Mouse (Mus musculus) cerebellum, postnatal 14 days (tissue): ENCODE measurements around the gene Pik3c2g.
A peak's percentile ranks its signal among the peaks of the same experiment; 100 is the strongest.

Experiments
- DNase-seq, 2 experiments: peaks; one replicate each; pipeline ENCODE4 v3.0.0; 2021; ENCODE audit warnings: mixed read lengths in 2 of 2

Gene Pik3c2g

DNA sequence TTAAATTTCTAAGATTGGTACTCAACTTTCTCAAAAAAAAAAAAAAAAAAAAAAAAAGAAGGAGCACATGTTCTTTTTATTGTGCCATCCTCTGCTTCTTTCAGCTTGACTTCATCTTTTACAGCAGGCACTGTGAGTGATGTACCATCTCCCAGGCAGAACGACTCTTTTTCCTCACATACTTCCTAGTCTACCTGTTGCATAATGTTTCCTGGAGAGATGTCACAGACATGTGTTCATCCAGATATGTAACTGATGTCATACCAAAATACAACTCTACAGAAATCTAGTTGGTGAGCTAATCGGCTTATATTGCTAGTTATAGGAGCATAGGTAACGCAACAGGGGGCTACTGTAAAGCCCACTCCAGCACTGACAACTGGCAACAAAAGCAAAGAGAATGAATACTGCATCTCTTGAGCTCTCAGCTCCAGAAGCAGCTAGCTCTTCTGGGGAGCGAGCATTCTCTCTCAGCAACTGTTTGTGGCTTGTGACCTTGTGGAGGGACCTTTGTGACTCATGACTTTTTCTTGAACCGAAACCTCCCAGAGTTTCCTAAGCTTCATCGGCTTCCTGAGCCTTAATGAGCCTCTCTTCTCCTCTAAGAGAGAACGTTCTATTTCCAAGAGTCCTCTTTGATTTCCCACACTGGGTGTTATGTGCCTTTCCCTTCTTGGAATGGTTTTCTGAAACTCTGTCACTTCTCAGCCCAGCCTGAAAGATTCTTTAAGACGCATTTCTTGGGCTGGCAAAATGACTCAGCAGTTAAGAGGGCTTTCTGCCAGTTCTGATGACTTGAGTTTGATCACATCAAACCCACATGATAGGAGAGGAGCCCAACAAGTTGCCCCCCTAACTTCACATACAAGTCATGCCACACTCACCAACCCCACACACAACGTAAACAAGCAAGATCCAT lies 148.9 kb downstream of the Pik3c2g start:
- no peak for DNase-seq

DNA sequence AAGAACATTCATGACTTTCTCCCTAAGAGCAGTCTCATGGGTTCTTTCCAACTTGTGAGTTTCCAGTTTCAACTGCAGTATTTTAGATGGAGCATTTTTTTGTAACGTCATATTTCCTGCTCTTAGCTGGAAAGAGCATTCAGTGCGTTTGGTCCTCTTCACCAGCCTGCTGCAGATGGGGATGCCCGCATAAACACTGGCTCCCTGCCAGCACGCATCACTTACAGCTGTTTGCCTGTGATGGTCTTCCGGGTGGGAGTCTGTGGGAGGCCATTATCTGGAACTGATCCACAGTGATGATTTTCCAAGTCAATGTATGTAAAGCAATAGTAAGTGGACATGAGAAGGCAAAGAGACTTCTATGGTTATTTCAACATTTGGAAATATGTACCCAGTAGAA lies 151.3 kb downstream of the Pik3c2g start:
- DNase-seq = peak in 1 of 2 experiments; percentile 11

DNA sequence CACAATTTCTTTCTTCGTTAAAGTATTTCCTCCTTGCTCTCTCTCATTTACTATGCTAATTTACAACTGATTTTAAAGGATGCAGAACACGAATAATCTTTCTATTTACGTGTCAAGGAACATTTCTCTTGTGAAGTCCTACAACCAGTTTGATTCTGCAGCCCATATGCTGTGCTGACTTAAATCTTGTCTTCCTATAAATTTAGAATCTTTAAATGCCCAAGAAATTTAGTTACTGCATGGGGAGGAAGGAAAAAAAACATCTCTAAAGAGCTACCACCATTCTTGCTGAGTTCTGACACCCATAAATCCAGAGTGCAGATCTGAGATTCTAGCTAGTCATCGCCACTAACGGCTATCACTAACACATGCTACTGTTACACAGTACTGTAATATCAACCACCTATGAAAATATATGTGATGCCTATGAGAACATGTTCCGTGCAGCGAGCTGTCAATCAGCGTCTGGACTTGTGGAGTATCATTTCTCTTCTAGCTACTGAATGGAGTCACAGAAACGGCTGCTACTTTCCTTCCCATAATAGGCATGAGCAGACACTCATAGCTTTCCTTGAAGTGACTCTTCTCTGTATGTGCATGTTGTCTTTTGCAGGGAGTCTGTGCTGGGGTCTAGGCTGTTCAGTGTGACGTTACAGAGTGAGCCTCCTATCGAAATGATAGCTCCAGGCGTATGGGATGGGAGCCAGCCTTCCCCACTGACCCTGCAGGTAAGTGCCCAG lies 155.8 kb downstream of the Pik3c2g start:
- DNase-seq = no peak

DNA sequence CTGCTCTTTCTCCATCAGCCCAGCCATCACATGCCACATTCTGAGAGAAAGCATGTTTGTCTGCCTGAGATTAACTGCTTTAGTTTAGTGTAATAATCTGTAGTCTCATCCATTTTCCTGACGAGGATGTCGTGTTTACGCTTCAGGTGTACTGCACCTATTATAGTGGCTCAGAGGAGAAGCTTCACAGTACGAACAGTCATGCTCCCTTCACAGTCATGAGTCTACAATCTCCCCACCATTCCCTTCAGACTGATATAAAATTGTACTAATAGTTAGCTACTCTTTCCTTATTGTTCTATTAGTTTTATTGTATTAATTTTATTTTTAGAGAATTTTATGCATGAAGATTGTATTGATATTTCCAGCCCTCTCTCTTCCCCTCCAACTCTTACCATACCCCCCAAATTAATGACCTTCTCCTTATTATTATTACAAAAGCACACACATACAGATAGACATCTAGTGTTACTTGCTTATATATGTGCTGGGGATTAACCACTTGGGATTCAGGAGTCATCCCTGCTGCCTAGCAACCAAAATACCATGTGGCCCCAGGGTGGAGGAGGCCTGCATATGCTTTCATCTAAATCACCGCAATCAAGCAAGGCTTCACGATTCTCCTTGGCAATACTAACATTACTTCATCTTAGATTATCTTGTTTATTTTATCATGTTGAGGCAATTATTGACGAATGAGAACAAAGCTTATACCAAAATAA lies 159.9 kb downstream of the Pik3c2g start:
- DNase-seq = no peak

DNA sequence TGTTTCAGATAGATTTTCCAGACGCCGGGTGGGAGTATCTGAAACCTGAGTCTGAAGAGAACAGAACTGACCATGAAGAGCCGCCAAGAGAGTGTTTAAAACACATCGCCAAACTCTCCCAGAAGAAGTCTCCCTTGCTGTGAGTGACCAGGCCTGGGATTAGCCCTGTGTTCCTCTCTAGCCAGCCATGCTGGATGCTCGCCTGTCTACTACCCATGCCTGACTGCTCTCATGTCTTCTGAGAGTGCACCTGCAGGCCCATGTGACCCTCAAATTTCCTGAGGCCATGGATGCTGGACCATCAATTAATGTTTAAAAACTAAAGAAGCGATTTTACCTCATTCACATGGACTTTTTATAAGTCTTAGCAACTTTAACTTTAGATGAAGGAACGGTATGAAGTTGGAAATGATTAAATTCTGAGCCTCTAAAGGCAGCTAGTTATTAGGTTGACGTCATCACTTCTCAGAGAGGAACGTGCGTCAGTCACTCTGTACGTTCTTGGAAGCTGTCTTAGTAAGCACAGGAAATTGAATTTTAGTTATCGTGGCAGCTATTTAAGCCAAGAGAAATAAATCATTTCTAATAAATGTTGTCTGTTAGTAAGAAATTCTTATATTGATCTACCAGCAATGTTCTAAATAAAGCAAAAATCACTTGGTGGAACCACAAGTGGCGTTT lies 161.2 kb downstream of the Pik3c2g start:
- DNase-seq = no peak

DNA sequence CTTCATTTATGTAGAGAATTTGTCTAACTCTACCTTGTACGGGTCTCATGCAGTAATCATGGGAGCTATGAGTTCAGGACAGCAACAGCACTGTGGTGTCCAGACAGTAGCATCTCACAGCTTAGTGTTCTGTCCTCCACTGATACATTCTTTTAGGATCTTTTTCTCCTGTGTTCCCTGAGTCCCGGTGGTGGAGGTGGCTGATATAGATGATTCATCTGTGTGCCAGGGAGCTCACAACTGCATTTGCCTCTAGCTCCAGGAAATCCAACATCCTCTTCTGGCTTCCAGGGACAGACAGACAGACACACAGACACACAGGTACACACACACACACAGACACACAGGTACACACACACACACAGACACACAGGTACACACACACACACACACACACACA lies 163.6 kb downstream of the Pik3c2g start:
- DNase-seq = no peak

DNA sequence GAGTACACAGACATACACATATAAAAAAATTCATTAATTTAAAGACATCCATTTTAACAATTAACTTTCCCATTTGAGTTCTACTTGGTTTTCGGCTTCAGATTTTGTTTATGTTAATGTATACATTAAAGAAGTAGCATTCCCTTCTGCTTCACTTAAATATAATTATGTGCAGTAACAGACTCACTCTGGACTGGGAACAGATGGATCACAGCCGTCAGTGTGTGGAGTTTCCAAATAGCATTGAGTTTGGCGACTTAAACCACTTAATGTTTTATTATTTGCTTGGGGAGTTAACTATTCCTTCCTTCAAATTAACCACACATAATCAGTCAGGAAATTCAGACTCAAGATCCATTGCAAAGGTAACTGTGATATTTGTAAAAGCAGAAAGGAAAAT lies 164.0 kb downstream of the Pik3c2g start:
- DNase-seq = no peak

DNA sequence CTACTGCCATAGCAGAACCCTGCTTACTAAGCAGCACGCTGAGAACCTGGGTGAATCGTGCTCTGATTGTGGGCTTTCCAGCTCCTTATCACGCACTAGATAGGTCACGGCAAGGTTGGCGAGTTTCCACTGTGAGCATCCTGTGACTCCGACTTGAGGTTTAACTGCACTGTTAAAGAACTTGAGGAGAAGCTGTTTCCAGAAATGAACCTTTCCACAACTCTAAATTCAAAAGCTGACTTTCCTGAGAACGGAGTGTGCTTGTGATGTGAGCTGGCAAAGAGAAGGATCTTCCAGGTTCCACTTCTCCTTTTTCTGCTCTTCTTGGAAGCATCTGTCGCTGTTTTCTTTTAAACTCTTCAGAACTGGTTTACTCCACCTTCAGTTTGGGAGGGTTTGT lies 170.9 kb downstream of the Pik3c2g start:
- no peak for DNase-seq

DNA sequence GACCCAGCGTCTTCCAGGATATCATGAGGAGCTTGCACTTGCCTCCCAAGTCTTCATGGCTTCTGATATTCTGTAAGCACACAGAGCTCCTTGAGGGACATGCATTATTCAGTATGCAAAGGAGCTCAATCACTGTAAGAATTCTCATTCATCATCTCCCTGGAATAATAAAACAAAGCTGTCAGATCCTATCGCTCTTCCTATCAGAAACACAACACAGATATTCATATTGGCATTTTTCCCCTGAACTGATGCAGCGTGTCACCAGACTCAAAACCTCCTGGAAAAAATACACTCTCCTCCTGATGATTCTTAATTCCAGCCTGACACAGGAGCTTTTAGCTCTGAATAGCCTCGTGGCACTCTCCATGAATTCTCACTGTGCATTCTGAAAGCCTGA lies 174.0 kb downstream of the Pik3c2g start:
- no peak for DNase-seq

DNA sequence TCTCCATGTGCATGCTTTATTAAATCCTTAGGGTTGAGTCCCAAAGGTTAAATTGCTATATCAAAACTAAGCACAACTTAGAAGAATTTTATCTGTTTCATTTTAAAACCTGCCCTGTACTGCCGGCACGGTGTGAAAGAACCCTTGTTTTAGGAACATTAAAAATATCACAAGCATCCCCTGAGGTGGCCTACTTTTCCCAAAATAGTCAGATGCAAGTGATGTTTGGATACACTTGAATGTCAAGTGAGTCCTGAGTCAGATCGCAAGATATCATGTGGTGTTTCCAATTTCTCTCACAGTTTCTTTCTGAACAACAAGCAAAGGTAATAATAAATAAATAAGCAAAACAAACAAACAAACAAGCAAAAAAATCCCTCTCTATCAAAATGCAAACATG lies 177.4 kb downstream of the Pik3c2g start:
- DNase-seq = no peak

DNA sequence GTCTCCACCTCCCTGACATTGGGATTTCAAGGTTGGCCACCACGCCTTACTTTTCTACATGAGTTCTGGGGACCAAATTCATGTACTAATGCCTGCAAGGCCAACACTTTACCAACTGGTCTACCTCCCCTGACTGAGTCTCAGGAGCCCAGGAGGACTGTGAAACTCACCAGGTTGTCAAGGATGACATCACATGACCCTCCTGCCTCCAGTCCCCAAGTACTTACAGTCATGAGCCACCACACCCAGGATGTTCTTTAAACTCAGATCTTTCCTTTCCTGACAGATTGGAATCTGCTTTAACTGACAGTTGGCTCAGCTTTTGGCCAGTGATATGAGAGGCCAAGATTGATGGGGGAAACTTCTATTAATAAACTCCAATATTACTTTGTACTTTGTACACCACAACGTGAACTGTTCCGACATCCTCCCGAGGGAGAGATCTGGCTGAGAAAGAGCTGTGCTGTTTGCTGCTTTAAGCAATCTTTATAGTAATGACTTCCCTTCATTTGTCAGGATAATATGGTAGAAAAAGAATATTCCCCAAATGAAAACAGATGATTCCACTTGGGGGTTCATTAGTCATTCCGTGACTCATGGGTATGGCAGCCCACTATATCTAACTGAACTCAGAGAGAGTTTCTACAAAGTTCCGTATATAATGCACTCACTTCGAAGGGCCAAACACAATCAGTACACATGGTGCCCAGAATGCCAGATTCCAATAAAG lies 182.9 kb downstream of the Pik3c2g start:
- no peak for DNase-seq

DNA sequence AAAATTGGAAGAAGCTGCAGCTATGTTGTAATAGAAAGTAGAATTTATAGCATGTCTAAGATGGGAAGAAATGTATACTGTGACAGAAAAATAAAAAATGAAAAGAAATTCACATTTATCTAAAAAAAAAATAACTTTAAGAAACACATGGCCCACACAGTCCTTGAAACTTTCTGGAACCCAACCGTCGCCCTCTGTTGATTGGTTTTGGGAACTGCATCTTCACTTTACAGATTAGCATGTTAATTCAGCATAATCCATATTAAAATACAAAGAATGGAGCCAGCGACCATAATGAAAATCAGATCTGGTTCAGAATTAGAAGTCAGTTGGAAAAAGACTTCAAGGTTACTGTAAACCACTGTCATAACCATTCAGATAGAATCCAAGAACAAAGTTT lies 183.5 kb downstream of the Pik3c2g start:
- DNase-seq = peak in 1 of 2 experiments; percentile 2

DNA sequence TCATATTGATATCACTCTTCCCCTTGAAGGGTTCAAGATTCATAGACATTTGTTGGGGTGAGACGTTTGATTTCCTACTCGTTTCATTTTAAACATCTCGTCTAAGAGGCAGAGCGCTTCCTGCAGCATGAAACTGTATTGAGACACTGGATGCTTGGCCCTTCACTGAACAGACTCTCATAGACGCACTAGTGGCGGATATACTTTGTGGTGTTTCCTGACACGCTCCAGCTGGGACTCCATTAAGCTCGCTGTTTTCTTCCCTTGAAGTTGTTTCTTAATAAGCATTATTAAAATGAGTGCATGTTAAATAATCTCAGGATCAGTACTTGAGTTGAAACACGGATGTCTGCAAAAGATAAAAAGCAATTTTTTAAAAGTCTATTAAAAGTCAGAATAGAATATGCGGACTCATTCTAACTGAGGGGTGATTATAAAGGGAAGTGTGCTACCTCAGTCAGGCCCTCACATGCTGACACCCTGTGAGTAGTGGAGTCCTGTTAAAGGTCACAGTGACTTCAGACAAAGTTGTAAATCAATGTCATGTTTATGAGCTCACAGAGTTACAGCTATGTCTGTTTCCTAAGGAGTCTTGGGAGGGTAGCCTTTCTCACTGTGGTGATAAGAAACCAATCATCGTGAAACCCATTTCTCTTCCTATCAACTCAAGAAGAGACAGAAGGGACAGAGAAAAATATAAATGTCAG lies 190.7 kb downstream of the Pik3c2g start:
- DNase-seq = no peak

DNA sequence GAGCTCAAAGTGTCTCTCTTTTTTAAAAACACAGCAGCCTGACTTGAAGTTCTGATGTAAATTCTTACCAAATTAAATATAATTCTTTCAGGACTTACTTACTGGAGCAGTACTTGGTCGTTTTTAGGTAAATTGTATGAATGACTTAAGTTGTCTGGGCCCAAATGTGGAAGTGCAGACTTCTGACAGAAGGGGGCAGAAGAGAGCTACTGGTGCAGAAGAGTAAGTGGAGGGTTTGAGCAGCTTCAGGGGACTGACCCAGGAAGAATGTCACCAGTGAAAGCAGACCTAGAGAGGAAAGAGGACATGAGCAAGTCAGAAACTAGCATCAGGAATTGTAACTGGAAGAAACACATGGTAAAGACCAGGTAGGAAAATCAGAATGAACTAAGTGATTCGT lies 193.0 kb downstream of the Pik3c2g start:
- DNase-seq = peak; percentile 5 to 12

DNA sequence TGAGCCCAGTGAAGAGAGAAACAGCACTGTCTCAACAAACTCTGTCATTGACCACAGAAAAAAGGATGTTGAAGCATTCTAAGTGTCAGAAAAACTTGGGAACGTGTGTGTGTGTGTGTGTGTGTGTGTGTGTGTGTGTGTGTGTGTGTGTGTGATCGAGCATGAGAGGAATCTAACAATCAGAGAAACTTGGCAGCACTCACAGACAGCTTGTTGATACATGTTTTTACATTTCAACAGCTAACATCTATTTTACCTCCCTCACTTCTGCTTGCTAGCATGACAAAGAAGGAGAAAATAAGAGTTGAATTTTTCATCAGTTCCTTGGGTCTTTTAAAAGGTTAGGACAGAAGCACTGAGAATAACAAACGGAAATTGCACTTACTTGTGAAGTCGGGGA lies 202.5 kb downstream of the Pik3c2g start:
- DNase-seq = no peak

DNA sequence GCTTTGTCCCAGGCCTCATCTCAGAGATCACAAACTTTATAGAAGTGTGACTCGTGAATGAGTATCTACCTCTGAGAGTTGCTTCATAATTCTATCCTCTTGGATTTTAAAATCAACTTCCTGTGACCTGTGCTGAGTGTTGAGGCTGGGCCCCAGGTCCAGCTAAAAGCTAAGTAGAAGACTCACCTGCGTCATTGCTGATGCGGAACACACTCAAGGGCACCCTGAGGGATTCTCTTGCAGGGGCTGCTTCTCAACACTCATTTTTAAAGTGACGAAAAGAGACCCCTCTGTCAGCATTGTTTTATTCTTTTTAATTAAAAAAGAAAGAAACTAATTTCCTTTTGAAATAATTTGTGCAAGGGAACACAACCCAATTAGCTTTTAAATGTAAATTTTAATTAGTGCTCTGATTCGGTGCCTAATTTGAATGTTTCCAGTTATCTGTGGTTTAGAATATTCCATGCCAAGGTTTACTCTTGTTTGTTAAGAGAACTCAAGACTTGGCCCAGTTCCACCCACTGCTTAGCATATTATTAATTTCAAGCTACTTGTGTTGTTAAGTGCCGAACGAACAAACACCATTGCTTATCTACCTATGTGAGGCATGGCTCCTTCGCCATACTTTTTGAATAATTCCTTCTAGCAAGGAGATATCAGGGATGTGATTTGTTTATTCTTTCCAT lies 212.7 kb downstream of the Pik3c2g start:
- no peak for DNase-seq

DNA sequence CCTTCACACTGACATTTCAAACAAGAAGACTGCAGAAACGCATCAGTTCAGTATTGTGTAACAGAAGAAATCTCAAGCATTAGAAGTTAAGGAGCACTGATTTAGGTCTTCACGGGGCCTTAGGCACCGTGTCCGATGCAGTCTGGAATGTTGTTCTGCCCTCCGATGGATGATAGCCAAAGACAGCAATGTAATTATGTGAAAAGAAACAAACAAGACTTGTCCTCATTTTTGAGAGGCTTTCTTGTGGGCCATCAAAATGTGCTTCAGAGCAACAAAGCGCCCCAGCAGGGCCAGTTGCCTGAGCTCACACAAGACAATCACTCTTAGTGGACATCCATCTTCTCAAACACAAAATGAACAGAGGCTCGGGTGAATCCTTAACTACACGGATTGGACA lies 234.9 kb downstream of the Pik3c2g start:
- DNase-seq = no peak

DNA sequence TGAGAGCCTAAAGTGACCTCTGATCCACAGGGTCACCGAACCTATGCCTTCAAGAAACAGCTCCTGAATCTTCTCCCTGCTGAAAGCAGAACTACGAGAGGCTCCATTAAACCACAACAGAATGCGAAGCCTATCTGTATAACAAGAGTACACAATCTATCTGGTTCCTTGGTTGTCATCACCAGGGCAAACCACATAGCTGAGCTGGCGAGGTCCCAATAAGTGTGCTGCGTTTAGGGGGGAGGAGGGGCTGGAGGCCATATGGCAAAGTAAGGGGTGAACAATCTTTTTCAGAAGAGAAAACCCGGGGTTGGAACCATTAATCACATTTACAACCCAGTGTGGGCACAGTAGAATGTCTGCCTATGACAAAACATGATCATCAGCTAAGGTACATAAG lies 251.2 kb downstream of the Pik3c2g start:
- peak in 1 of 2 experiments; percentile 12 for DNase-seq

DNA sequence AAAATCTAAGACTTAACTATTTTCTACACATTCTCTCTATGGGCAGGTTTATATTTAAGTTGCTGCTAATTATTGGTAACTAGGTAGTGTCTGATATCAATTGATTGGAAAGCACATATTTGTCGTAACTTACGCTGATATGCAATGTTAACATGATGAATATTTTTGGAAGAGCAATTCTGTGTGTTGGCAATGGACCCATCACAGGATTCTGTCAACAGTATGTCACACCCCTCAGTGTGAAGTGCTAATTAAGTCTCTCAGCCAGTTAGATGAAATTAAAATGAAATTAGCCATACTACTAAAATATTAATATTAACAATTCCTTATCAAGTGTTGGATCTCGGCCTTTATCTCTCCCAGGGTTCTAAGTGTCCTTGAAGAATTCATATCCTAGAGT lies 251.7 kb downstream of the Pik3c2g start:
- DNase-seq = no peak

DNA sequence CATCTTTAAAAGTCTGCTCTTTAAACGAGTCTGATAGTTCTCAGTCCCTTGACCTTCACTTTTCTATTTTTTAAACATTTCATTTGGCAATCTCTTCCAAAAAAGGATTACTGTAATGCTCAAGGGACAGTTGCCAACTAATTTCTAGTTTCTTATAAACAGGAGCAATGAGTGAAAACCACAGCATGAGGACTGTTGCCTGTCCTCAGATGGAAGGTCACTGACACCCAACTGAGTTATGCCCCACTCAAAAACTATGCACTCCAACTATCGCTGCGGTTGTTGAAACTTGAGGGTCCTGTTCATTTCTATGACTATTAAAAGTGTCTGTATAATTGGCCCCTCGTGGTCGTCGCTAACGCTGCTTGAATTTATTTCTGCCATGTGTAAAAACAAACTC lies 252.9 kb downstream of the Pik3c2g start:
- no peak for DNase-seq

DNA sequence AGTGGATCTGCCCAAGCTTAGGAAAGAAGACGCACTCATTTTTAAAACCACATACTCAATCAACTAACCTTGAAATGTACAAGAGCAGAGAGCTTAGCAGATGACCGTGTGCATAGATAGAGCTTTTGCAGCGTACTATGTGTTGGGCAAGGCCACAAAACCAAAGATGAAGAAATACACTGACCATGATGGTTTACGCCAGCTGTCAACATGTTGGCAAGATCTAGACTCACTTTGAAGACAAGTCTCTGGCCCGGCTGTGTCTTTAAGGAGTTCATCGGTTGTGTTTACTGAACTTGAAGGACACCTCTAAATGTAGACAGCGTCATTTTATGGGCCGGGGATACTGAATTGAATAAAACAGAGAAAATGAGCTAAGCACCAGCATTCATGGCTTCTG lies 254.3 kb downstream of the Pik3c2g start:
- DNase-seq = no peak
